Mouse (Mus musculus) ES-E14 (cell line): Measurements from ENCODE around the gene Tarsl2.

Experiments used
- CHD2 ChIP-seq: IDR thresholded peaks from 2 replicates; pipeline ENCODE4 v1.6.1; 2014; ENCODE audit warnings: mild to moderate bottlenecking, low read depth, low read length, inconsistent platforms
- MAFK ChIP-seq: IDR thresholded peaks from 2 replicates; pipeline ENCODE4 v1.6.1; 2014; ENCODE audit warnings: mild to moderate bottlenecking, low read depth, low read length, inconsistent platforms; ENCODE audit not compliant: insufficient read depth
- ZC3H11A ChIP-seq: IDR thresholded peaks from 2 replicates; pipeline ENCODE4 v1.6.1; 2012; ENCODE audit warnings: low read depth, mild to moderate bottlenecking, inconsistent platforms, low read length, borderline replicate concordance
- ZNF384 ChIP-seq: IDR thresholded peaks from 2 replicates; pipeline ENCODE4 v1.6.1; 2012; ENCODE audit warnings: low read depth, low read length, inconsistent platforms

GRCm38 (mm10) chr7:65708506-65708905 lies 63.8 kb downstream of the Tarsl2 start:
- TF ChIP-seq MAFK: no peak
- no peak for TF ChIP-seq ZC3H11A
- no peak for TF ChIP-seq CHD2
- no peak for TF ChIP-seq ZNF384
